Mouse (Mus musculus): Measurements from ENCODE around the gene Krt9.

Gene Krt9

GRCm38 (mm10) chr11:100155497-100156255 is 37.4 kb downstream of the Krt9 start:
- DNase-seq (ENCODE audit: extremely low read depth, low read depth) = no peak

- DNase-seq (ENCODE audit: extremely low read depth, low read depth) = no peak
Observed at GRCm38 (mm10) chr11:100148615-100149330, 44.3 kb downstream of the Krt9 start, which contains the start of gene Krt19. TSS of gene Krt19 (minus strand) at chr11:100148665.

GRCm38 (mm10) chr11:100147566-100148353 is 45.3 kb downstream of the Krt9 start:
- no peak for DNase-seq (ENCODE audit: extremely low read depth, low read depth)

- no peak for DNase-seq (ENCODE audit: extremely low read depth, low read depth)
Observed at GRCm38 (mm10) chr11:100145858-100146560, 47.0 kb downstream of the Krt9 start.

GRCm38 (mm10) chr11:100145104-100145503 is 47.9 kb downstream of the Krt9 start:
- no peak for DNase-seq (ENCODE audit: extremely low read depth, low read depth)

GRCm38 (mm10) chr11:100140966-100141365 is 52.1 kb downstream of the Krt9 start:
- no peak for DNase-seq (ENCODE audit: extremely low read depth, low read depth)

GRCm38 (mm10) chr11:100139391-100139790 is 53.7 kb downstream of the Krt9 start:
- DNase-seq (ENCODE audit: extremely low read depth, low read depth) = no peak

GRCm38 (mm10) chr11:100138809-100139208 is 54.2 kb downstream of the Krt9 start:
- DNase-seq (ENCODE audit: extremely low read depth, low read depth) = no peak

- DNase-seq (ENCODE audit: extremely low read depth, low read depth) = no peak
Observed at GRCm38 (mm10) chr11:100137693-100138092, 55.4 kb downstream of the Krt9 start.

Data from MEL-GATA-1-ER (cell line).